Comparison of ENCODE assay signal across 24 mouse cellular contexts in genomic region chr6:137166843-137167242, GRCm38 (mm10). TPM values are rescaled to one million over a fixed set of nuclear protein-coding genes. Genes with fewer than 3 reads are reported as not detected.
DNase-seq lines count a peak whose midpoint lies in the region; ATAC-seq and TF ChIP-seq lines count a peak whose summit lies in the region.
"Had no signal": no experiment of that assay in that cellular context is flagged by ENCODE, and none has a peak within 500 bp of the region (broad histone marks: within the 10 kb centered on the region; RNA-seq: fewer than 3 reads in every experiment).

No protein-coding gene starts in this region.

- no peak for TF ChIP-seq POLR2A in limb, embryonic 14.5 days (IDR thresholded peaks at IDR 0.05; ENCODE audit: borderline replicate concordance, extremely low read depth, insufficient read depth, insufficient read length)

- 52% methylated on average over 4 of the region's 4 CpGs for WGBS in forebrain, embryonic 11.5 days
- WGBS in forebrain, embryonic 12.5 days = 31% methylated on average over 4 of the region's 4 CpGs
- WGBS in kidney, embryonic 16.5 days = 18% methylated on average over 4 of the region's 4 CpGs
- WGBS in embryonic facial prominence, embryonic 11.5 days = 34% methylated on average over 4 of the region's 4 CpGs
- WGBS in limb, embryonic 14.5 days = 21% methylated on average over 4 of the region's 4 CpGs

- no peaks in the 10 kb centered on the region; the same call in 1 of the 2 replicates for H3K4me1 ChIP-seq in forebrain, embryonic 11.5 days (replicated peaks; ENCODE audit: control insufficient read depth, insufficient read depth, low read length)
- peaks cover 8% of the 10 kb centered on the region for H3K4me1 ChIP-seq in forebrain, embryonic 12.5 days
- H3K4me1 ChIP-seq in kidney, embryonic 16.5 days (ENCODE audit: insufficient read depth, low read length) = peaks cover 18% of the 10 kb centered on the region; the same call in 1 of the 2 replicates
- H3K4me1 ChIP-seq in embryonic facial prominence, embryonic 11.5 days (ENCODE audit: control insufficient read depth, insufficient read depth, low read length) = no peaks in the 10 kb centered on the region
- H3K4me1 ChIP-seq in limb, embryonic 14.5 days (ENCODE audit: control insufficient read depth, insufficient read depth, low read length) = no peaks in the 10 kb centered on the region; the same call in 1 of the 2 replicates

- no peak overlapping the region for H3K9ac ChIP-seq in forebrain, embryonic 11.5 days (ENCODE audit: low read length)
- no peak overlapping the region for H3K9ac ChIP-seq in forebrain, embryonic 12.5 days
- H3K9ac ChIP-seq in kidney, embryonic 16.5 days (replicated peaks; ENCODE audit: low read length) = no peak overlapping the region
- H3K9ac ChIP-seq in embryonic facial prominence, embryonic 11.5 days (replicated peaks; ENCODE audit: low read length) = no peak overlapping the region
- H3K9ac ChIP-seq in limb, embryonic 14.5 days (ENCODE audit: low read depth, low read length, severe bottlenecking) = no peak overlapping the region
- H3K9ac ChIP-seq: heart, embryonic 15.5 days; hindbrain, embryonic 14.5 days; kidney, embryonic 15.5 days; limb, embryonic 15.5 days; liver, embryonic 14.5 days had no signal

- no peak overlapping the region for H3K4me3 ChIP-seq in forebrain, embryonic 11.5 days (ENCODE audit: low read depth, low read length)
- no peak overlapping the region for H3K4me3 ChIP-seq in forebrain, embryonic 12.5 days (replicated peaks)
- no peak overlapping the region for H3K4me3 ChIP-seq in kidney, embryonic 16.5 days (ENCODE audit: low read length)
- no peak overlapping the region for H3K4me3 ChIP-seq in embryonic facial prominence, embryonic 11.5 days (ENCODE audit: low read depth, low read length)
- no peak overlapping the region for H3K4me3 ChIP-seq in limb, embryonic 14.5 days (replicated peaks; ENCODE audit: low read length)
- H3K4me3 ChIP-seq: heart, embryonic 15.5 days; kidney, embryonic 15.5 days; limb, embryonic 15.5 days had no signal

- H3K27me3 ChIP-seq in forebrain, embryonic 11.5 days (ENCODE audit: control insufficient read depth, insufficient read depth, low read length) = peaks cover 2% of the 10 kb centered on the region; the same call in 1 of the 2 replicates
- H3K27me3 ChIP-seq in forebrain, embryonic 12.5 days = peaks cover 29% of the 10 kb centered on the region
- H3K27me3 ChIP-seq in kidney, embryonic 16.5 days (ENCODE audit: insufficient read depth, low read length) = no peaks in the 10 kb centered on the region
- no peaks in the 10 kb centered on the region for H3K27me3 ChIP-seq in embryonic facial prominence, embryonic 11.5 days (ENCODE audit: control insufficient read depth, insufficient read depth, low read length)
- no peaks in the 10 kb centered on the region for H3K27me3 ChIP-seq in limb, embryonic 14.5 days (ENCODE audit: control insufficient read depth, insufficient read depth, low read length)

- no peaks in the 10 kb centered on the region for H3K36me3 ChIP-seq in forebrain, embryonic 11.5 days (ENCODE audit: control insufficient read depth, insufficient read depth, low read length)
- H3K36me3 ChIP-seq in forebrain, embryonic 12.5 days (replicated peaks) = no peaks in the 10 kb centered on the region
- no peaks in the 10 kb centered on the region for H3K36me3 ChIP-seq in kidney, embryonic 16.5 days (ENCODE audit: insufficient read depth, low read length)
- no peaks in the 10 kb centered on the region for H3K36me3 ChIP-seq in embryonic facial prominence, embryonic 11.5 days (replicated peaks; ENCODE audit: control insufficient read depth, insufficient read depth, low read depth, low read length)
- no peaks in the 10 kb centered on the region for H3K36me3 ChIP-seq in limb, embryonic 14.5 days (ENCODE audit: control insufficient read depth, insufficient read depth, low read length)
- H3K36me3 ChIP-seq: heart, embryonic 15.5 days; kidney, embryonic 15.5 days had no signal

- no peak overlapping the region for H3K4me2 ChIP-seq in forebrain, embryonic 11.5 days (ENCODE audit: low read depth, low read length, severe bottlenecking)
- no peak overlapping the region for H3K4me2 ChIP-seq in forebrain, embryonic 12.5 days
- no peak overlapping the region for H3K4me2 ChIP-seq in kidney, embryonic 16.5 days (replicated peaks; ENCODE audit: low read depth, low read length)
- H3K4me2 ChIP-seq in embryonic facial prominence, embryonic 11.5 days (ENCODE audit: low read depth, low read length) = no peak overlapping the region
- peak overlapping the region; percentile 85; the same call in 1 of the 2 replicates for H3K4me2 ChIP-seq in limb, embryonic 14.5 days (replicated peaks; ENCODE audit: low read depth, low read length, severe bottlenecking)
- H3K4me2 ChIP-seq: heart, embryonic 15.5 days; hindbrain, embryonic 14.5 days; kidney, embryonic 15.5 days had no signal

- no peak for DNase-seq in forebrain, embryonic 11.5 days (ENCODE audit: low spot score)
- no peak for DNase-seq in kidney, adult 11 months
- DNase-seq in embryonic facial prominence, embryonic 11.5 days (ENCODE audit: low spot score) = peak; percentile 15
- DNase-seq in limb, embryonic 14.5 days (ENCODE audit: low spot score) = no peak
- no peak for DNase-seq in cerebellum, adult 11-12 months
- no peak for DNase-seq in T-cell, adult 2 months (ENCODE audit: low spot score)
- DNase-seq: adrenal gland, adult 8-10 months; cerebellum, adult 9-11 months; heart, postnatal 4 days; kidney, postnatal 4 days; lung, postnatal 4 days; midbrain, embryonic 14.5 days; right cerebral cortex, postnatal 14 days; spleen, adult 18-20 months; thymus, adult 18-20 months; thymus, postnatal 36 days had no signal

- H3K9me3 ChIP-seq in forebrain, embryonic 11.5 days (ENCODE audit: control insufficient read depth, low read length) = no peaks in the 10 kb centered on the region
- no peaks in the 10 kb centered on the region for H3K9me3 ChIP-seq in forebrain, embryonic 12.5 days
- H3K9me3 ChIP-seq in kidney, embryonic 16.5 days (ENCODE audit: low read length) = no peaks in the 10 kb centered on the region
- H3K9me3 ChIP-seq in embryonic facial prominence, embryonic 11.5 days (replicated peaks; ENCODE audit: control insufficient read depth, low read length) = no peaks in the 10 kb centered on the region
- no peaks in the 10 kb centered on the region for H3K9me3 ChIP-seq in limb, embryonic 14.5 days (ENCODE audit: control insufficient read depth, low read length)
- H3K9me3 ChIP-seq: heart, embryonic 15.5 days; kidney, embryonic 15.5 days; limb, embryonic 15.5 days had no signal

- H3K27ac ChIP-seq in forebrain, embryonic 11.5 days (ENCODE audit: low read depth, low read length) = no peak overlapping the region
- H3K27ac ChIP-seq in forebrain, embryonic 12.5 days = no peak overlapping the region
- 0 out of 2 replicates have a peak overlapping the region, but pooled peaks have one; percentile 4 for H3K27ac ChIP-seq in kidney, embryonic 16.5 days (ENCODE audit: low read length)
- H3K27ac ChIP-seq in embryonic facial prominence, embryonic 11.5 days (replicated peaks; ENCODE audit: low read depth, low read length) = no peak overlapping the region
- H3K27ac ChIP-seq in limb, embryonic 14.5 days (replicated peaks; ENCODE audit: low read depth, low read length) = no peak overlapping the region
- H3K27ac ChIP-seq: heart, embryonic 15.5 days; hindbrain, embryonic 14.5 days; kidney, embryonic 15.5 days; limb, embryonic 15.5 days; liver, embryonic 14.5 days had no signal

- ATAC-seq in forebrain, embryonic 11.5 days (replicated peaks; ENCODE audit: low FRiP score) = 0 out of 2 replicates have a peak, but pooled peaks have one; percentile 18
- ATAC-seq in forebrain, embryonic 12.5 days (ENCODE audit: low FRiP score) = no peak; the same call in 1 of the 2 replicates
- no peak for ATAC-seq in kidney, embryonic 16.5 days (ENCODE audit: low FRiP score, low TSS enrichment)
- ATAC-seq in embryonic facial prominence, embryonic 11.5 days (replicated peaks; ENCODE audit: insufficient number of reproducible peaks, low FRiP score, low TSS enrichment, low read depth) = no peak
- ATAC-seq in limb, embryonic 14.5 days (ENCODE audit: low FRiP score, low read depth) = no peak
- ATAC-seq: inflammation-experienced regulatory T-cells, adult 6 months had no signal

RNA-seq across cellular contexts. Expression of gene Rerg, which starts 3.5 kb away (rescaled TPM):
- 1.3 and 1.6 TPM in 2 replicates for polyA plus RNA-seq in forebrain, embryonic 11.5 days (2014; fragmentation: Nextera tagmentation; extraction: Ambion mirVana)
- polyA plus RNA-seq in forebrain, embryonic 12.5 days (2016; fragmentation: Nextera tagmentation; extraction: Ambion mirVana) = 3.9 and 4.2 TPM in 2 replicates
- 14.4 and 16.2 TPM in 2 replicates for polyA plus RNA-seq in kidney, embryonic 16.5 days (2015; fragmentation: Nextera tagmentation; extraction: Ambion mirVana)
- polyA plus RNA-seq in embryonic facial prominence, embryonic 11.5 days (2014; fragmentation: Nextera tagmentation; extraction: Ambion mirVana) = 7.6 and 8.3 TPM in 2 replicates
- polyA plus RNA-seq in limb, embryonic 14.5 days (2012; rRNA removed) = 22.1 and 22.7 TPM in 2 replicates
- 33.6 and 36.5 TPM in 2 replicates for polyA plus RNA-seq in limb, embryonic 14.5 days (2014; fragmentation: Nextera tagmentation; extraction: Ambion mirVana)
- polyA plus RNA-seq: inflammation-experienced regulatory T-cells, adult 6 months had no signal
